Mouse (Mus musculus): ENCODE measurements around the gene Tspyl1.
"Not testable (repeated sequence)": the region's sequence is repeated elsewhere in the genome, so short reads cannot be mapped to it uniquely, and the experiment has no call there.

The Tspyl1 gene

DNA sequence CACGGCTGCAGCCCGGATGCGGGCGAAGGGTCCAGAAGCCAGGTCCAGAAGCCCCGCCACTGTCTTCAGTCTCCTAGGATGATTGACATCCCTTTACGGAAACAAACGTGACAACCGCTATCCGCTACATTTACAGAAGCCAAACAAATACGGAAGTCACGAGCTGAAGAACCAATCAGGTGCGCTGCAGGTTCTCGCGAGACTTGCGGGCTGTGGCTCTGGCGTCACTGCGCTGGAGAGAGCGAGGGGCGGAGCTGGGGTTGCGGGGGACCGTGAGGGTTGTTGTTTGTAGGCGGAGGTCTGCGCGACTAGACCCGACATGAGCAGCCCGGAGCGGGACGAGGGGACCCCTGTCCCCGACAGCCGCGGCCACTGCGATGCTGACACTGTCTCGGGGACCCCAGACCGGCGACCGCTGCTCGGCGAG is at the start of gene Tspyl1:
Gene Tspyl1 (plus strand): TSS at position 229 of the 427 bp plus-strand sequence.
- peak; percentile 100 for DNase-seq (ENCODE audit: low read depth)

DNA sequence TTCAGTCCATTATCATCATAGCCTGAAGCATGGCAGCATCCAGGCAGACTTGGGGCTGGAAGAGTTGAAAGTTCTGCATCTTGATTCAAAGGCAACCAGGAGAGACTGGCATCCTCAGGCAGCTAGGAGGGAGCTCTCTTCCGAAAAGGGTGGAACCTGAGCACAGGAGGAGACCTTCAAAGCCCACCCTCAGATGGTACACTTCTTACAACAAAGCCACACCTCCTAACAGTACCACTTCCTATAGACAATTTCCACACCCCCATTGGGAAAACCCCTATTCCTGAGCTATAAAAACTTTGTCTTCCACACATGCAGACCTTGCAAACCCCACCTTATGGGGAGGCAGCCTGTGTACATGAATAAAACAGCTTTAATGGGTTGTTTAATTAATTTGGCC is 48.6 kb upstream of the Tspyl1 start:
- DNase-seq (ENCODE audit: low read depth): peak; percentile 20

DNA sequence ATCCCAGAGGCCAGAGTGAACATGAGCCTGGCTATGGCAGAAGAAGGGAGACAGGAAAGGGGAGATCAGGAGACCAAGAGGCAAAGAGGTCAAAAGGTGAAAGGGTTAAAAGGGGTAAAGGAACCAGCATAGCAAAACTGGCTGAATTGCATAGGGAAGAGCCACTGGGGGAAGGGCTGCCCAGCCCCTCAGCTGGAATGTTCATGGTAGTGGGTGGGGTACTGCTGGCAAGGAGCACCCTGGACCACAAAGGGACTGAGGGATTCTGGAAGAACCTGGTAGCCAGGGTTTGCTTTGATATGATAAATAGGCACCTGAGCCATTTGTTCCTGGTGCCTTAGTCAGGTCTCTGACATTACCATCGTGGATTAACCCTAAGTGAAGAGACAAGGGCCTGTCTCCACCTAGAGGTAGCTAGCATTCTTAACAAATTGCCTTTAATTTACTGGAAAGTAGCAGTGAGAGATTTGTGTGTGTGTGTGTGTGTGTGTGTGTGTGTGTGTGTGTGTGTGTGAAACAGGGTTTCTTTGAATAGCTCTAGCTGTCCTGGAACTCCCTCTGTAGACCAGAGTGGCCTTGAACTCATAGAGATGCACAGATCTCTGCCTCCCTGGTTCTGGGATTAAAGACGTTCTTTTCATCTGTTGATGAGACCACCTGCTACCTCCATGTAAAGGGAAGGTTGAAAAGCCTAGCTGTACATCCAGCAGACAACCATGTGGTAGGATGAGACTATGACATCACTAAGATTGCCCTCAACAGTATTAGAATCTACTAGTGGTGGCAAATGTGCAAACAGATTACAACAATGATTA is 47.9 kb upstream of the Tspyl1 start:
- peak; percentile 45 for DNase-seq (ENCODE audit: low read depth)

DNA sequence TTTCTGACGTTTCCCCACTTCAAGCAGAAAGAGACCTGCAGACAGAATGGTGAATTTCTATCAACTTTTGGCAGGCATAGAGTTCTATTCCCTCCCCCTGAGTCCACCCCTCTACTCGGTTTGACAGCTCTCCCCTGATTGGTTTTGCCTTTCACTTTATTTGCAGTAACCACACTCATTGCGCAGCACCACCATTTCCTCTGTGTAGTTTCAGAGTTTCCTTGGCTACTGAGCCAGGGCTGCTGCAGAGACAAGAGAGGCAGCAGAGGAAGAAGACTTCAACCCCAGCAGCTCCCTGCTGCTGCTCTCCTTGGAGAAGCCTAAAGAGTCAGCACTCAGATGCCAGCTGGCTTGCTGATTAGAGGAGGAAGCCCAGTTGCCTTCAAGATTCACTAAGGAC is 46.6 kb upstream of the Tspyl1 start:
- peak; percentile 27 for DNase-seq (ENCODE audit: low read depth)

DNA sequence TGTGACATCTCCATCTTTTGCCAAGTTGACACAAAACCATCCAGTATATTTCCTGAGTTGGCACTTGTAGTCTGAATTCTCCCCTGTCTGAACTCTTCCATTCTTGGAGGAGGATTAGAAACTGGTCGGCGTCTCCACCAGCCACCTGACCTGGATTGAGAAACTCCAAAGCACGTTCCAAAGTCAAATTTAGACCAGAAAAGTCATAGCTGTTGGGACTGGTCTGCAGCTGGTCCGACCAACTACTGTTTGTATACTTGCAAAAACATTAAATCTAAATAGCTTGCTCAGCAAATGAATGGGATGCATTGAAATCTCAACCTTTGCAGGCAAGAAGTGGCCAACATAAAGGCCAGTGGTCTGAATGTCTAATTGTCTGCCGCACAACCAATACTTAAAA is 45.4 kb upstream of the Tspyl1 start:
- DNase-seq (ENCODE audit: low read depth): no peak

DNA sequence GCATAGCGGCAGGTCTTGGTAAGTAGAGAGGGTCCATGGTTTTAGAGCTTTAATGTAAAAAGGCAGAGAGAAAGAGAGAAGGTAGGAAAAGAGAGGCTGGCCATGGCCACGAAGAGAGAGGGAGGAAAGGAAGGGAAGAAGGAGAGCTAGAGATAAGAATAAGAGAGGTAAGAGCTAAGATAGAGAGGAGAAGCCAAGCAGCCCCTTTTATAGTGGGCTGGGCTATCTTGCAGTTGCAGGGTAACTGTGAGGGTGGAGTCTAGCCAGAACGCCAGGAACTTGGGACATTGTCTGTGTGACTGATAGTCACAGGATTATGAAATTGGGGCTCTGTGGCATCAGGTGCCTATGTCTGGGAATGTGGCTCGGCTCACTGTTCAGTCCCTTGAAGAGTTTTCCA is 43.5 kb upstream of the Tspyl1 start:
- no peak for DNase-seq (ENCODE audit: low read depth)

DNA sequence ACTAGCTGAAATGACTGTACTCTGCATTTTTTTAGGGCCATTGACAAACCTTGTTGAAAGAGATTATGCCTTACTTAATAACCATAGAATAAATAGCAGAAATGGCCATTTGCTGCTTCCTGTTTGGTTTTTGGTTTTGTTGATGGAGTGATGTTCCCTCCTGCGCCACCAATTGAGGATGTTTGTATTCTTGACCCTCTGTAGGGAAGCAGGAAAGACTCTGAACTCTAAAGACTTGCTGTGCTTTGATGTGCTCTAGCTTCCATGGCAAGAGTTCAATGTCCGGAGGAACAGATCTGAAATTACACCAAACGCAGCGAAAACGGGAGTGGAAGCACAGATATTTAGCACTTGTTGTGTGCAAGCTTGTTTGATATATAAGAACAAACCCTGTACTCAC is 37.2 kb upstream of the Tspyl1 start:
- no peak for DNase-seq (ENCODE audit: low read depth)

DNA sequence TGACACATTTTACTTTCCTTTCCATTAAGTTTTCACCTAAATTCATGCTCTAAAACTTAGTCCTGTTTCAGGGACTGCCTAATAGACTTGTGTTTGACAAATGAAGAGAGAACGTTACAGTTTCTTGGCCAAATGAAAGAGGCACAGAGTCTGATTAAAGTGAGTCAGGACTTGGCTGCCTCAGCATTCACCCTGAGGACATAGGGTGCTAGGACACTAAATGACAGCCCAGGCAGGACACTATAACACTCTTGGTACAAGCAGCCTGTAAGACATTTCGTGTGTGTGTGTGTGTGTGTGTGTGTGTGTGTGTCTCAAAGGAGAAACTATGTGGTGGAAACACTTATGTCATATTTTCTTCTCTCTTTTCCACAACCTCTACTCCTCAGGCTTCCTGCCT is 35.9 kb upstream of the Tspyl1 start:
- DNase-seq (ENCODE audit: low read depth): no peak

DNA sequence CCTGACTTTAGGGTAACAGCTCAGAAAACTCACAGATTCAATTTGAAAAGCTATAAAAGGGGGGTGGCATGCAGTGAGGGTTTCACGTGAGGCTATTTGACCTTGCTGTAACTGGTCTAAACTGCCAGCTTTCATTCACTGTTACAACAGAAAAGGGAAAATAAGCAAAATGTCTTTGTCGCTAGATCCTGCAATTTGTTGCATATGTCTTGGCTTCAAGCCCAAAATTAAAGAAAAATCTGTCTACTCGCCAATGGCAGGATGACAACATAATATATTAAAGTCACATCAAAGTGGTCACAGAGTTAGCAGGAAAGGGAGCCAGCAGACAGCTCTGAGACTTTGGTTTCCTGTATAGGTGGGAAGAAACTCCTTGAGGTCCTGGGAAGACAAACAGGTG is 34.2 kb upstream of the Tspyl1 start:
- DNase-seq (ENCODE audit: low read depth): no peak

DNA sequence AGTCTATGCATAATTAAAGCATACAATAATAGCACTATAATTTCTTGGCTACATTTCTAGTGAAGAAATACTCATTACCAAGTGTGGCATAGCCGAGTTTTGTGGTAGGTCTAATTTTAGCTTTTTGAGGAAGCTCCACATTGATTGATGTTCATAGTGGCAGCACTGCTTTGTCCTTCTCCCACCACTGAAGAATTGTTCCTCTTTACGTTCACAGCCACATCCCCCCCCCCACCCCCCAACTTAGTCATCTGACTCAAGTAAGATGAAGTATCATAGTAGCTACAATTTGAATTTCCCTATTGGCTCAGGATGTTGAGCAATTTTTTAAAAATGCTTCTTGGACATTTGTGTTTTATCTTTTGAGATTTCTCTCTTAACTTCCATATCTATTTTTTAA is 32.4 kb upstream of the Tspyl1 start:
- DNase-seq (ENCODE audit: low read depth): no peak

DNA sequence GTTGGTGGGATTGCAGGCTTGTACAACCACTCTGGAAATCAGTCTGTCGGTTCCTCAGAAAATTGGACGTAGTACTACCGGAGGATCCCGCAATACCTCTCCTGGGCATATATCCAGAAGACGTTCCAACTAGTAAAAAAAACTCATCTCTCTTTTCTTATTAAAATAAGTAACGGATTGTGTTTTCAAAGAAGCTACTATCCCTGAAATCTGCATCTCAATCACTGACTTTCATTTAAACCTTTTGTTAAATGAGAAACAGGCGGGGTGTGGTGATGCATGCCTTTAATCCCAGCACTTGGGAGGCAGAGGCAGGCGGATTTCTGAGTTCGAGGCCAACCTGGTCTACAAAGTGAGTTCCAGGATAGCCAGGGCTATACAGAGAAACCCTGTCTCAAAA is 29.2 kb upstream of the Tspyl1 start:
- not testable (repeated sequence) for DNase-seq (ENCODE audit: low read depth)

DNA sequence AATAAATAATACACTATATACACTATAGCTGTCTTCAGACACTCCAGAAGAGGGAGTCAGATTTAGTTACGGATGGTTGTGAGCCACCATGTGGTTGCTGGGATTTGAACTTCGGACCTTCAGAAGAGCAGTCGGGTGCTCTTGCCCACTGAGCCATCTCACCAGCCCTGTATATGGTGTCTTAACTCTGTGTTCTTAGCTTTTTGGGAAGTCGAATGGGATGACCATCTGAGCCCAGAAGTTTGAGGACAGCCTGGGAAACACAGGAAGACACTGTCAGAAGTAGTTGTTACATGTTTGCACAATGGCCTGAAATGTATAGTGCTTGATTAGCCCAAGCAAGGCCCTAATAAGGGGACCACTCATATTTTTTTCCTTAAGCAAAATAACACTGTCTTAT is 16.9 kb upstream of the Tspyl1 start:
- no peak for DNase-seq (ENCODE audit: low read depth)

DNA sequence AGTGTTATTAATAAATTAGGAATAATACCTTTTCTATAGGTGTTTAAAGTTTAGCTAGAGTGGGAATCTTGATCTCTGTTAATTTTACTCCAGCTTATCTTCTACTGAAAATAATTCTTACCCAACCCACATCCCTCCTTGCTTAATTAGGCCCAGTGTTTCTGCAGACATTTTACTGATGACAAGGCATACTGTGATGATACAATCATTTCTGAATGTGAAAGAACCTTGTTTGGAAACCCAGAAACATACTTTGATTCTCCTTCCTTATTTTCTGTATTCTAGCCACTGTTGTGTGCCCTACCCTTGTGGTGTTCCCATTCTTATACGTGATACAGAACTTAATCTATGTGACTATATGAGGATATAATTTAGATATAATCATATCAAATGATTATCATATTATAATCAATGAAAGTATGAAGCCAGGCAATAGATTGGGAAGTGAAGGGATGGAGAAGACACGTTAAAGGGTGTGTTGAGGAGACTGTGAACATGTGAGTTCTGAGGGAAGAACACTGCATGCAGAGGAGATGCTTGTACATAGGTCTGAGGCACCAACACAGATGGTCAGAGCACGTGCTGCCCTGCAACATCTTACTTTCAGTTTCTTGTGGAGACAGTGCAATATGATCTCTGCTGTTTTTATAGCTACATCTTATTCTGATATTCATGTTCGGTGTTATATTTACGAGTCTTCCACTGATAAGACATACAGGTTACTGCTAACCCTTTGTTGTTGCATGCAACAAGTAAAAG is 14.5 kb upstream of the Tspyl1 start:
- no peak for DNase-seq (ENCODE audit: low read depth)

DNA sequence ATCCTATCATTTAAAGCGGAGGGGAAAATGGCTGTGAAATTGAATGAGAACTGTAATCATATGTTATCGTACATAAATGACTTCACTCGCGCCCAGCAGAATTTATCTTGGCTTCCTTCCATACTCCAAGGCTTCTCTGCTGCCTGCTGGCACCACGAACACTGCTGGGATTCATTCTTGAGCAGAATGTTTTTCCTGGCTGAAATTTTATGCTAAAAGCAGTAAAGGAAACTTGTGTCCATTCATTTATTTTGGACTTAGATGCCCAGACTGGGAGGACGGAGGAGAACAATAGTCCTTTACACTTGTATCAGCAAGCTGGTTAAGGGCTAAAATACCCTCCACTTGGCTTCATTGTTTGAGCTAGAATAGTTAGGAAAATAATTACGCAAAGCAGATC is 10.3 kb upstream of the Tspyl1 start:
- DNase-seq (ENCODE audit: low read depth): no peak

DNA sequence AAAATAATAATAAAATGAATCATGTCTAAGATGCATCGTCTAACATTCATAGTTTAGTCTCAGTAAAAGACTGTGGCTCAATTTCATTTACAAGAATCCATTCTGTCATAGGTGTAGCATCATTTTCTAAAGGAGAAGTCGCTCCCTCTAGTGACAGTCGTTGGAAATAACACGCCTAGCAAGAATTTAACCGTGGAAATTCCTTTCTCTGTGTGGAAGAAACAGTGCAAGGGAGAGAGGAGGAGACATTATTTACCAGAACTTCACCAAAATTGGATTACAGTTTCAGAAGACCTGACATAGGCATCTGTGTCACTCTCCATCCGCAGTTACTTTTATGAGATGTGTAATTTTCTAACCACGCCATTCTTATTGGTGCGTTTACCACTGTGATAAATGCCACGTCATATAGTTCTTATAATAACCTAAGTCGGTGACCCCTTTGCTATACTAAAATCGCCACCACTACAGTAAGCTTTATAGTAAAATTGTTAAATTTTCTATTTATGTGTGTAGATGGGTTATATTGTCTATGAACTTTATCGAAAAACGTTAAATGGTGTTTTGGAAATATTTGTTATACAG is 1.3 kb upstream of the Tspyl1 start:
- DNase-seq (ENCODE audit: low read depth): peak; percentile 89

DNA sequence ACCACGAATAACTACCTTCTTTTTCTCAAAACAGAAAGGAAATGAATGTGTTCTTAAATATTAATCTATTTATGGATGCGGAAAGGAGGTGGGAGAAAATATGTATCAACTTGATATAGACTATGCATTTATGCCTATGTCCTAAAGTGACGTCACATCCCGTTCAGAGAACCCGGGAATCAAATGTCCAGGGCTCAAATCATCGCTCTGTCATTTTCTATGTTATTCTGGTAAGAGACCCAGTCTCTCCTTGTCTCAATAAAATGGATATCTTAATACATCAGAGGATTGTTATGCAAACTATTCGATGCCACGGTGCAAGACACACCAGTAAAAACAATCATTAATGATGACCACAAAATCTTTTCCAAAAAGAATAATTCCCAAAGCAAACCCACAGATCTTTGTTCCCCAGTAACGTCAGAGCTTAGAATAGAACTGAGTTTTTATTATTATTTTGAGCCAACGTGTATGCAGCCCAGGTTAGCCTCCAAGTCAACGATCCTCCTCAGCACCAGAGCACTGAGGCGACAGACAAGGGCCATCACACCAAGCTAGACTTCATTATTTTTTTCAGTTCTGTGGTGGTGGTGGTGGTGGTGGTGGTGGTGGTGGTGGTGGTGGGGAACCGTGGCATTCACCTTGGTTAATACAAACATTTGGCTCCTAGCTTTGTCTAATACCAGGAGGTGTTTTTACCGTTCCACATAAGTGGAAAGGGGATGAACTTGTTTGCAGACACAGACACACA is 604 bp upstream of the Tspyl1 start:
- peak; percentile 64 for DNase-seq (ENCODE audit: low read depth)

DNA sequence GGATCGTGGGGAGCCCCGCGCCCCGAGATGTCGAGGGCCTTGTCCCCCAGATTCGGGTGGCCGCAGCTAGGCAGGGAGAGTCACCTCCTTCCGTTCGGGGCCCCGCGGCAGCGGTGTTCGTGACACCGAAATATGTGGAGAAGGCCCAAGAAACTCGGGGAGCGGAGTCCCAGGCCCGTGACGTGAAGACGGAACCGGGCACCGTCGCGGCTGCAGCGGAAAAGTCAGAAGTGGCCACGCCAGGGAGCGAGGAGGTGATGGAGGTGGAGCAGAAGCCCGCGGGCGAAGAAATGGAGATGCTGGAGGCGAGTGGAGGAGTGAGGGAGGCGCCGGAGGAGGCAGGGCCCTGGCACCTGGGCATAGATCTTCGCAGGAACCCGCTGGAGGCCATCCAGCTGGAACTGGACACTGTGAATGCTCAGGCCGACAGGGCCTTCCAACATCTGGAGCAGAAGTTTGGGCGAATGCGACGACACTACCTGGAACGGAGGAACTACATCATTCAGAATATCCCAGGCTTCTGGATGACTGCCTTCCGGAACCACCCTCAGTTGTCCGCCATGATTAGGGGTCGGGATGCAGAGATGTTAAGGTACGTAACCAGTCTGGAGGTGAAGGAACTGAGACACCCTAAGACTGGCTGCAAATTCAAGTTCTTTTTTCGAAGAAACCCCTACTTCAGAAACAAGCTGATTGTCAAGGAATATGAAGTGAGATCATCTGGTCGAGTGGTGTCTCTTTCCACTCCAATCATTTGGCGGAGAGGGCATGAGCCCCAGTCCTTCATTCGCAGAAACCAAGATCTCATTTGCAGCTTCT is 639 bp downstream of the Tspyl1 start:
- DNase-seq (ENCODE audit: low read depth): peak; percentile 73

DNA sequence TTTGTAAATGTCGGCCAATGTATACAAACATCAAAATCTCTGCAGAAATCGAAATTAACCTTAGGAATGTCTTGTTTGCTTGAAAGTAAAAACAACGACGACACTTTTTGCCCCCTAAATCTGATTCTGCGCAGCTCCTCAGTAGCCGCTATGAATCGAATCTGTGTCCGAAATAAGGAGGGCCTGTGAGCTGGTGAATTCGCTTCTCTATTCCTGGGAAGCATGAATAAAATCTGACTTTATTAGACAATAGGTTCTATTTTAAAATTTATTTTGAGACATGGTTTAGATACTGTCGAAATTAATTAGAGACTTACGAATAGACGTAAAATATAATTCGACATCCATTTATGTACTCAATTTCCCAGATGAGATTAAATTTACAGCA is 14.9 kb downstream of the Tspyl1 start:
- no peak for DNase-seq (ENCODE audit: low read depth)

DNA sequence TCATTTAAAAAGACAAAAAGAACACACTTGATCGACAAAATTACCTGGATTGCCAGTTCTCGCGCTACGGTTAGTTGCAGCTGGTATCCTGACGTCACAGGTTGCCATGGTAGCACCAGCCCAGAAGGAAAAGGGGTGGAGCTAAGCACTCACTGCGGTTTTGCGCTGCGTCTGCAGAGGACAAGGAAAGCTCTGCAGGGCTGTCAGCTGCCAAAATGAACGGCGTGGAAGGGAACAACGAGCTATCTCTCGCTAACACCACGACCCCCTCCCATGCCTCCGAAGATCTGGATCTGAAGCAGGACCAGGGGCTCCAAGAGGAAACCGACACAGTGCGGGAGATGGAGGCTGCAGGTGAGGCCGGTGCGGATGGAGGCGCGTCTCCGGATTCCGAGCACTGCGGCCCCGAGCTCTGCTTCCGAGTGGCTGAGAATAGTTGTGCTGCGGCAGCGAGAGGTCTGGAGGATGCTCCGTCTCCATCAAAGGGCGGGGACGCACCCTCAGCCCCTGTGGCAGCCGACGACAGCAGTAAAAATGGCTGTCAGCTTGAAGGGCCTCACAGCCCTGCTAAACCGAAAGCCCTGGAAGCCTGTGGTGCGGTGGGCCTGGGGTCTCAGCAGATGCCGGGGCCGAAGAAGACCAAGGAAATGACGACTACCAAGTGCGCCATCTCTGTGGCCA is 15.4 kb downstream of the Tspyl1 start, which contains the start of gene Tspyl4:
Gene Tspyl4 (plus strand): TSS at position 144 of the 681 bp plus-strand sequence.
- DNase-seq (ENCODE audit: low read depth): peak; percentile 98

DNA sequence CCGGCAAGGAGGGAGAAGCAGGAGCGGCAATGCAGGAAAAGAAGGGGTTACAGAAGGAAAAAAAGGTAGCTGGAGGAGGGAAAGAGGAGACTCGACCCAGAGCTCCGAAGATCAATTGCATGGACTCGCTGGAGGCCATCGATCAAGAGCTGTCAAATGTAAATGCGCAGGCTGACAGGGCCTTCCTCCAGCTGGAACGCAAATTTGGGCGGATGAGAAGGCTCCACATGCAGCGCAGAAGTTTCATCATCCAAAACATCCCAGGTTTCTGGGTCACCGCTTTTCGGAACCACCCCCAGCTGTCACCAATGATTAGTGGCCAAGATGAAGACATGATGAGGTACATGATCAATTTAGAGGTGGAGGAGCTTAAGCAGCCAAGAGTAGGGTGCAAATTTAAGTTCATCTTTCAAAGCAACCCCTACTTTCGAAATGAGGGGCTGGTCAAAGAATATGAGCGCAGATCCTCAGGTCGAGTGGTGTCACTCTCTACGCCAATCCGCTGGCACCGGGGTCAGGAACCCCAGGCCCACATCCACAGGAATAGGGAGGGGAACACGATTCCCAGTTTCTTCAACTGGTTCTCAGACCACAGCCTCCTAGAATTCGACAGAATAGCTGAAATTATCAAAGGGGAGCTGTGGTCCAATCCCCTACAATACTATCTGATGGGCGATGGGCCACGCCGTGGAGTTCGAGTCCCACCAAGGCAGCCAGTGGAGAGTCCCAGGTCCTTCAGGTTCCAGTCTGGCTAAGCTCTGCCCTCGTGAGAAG is 16.2 kb downstream of the Tspyl1 start:
- no peak for DNase-seq (ENCODE audit: low read depth)
